Mouse (Mus musculus): ENCODE measurements at regions not wholly inside any gene's neighbourhood (a gene's known extent, or its start where the extent isn't known, plus 50 kb on each side); places are given as distances from the start of the nearest gene placed in this dataset.
A peak's percentile ranks its signal among the peaks of the same experiment; 100 is the strongest.

GRCm38 (mm10) chr19:3208283-3208682 is 74.4 kb upstream of the Mrpl21 start:
- H3K9me3 ChIP-seq (ENCODE audit: control insufficient read depth, low read length) = no peaks in the 10 kb centered on the region
- no peaks in the 10 kb centered on the region for H3K4me1 ChIP-seq (ENCODE audit: control insufficient read depth, insufficient read depth, low read length)
- H3K4me3 ChIP-seq (replicated peaks; ENCODE audit: low read length) = no peak overlapping the region
- H3K27ac ChIP-seq (replicated peaks; ENCODE audit: low read depth, low read length) = no peak overlapping the region
- WGBS = 16% methylated on average over 4 of the region's 4 CpGs
- ATAC-seq (ENCODE audit: low FRiP score, low read depth) = no peak
- no peak overlapping the region for H3K4me2 ChIP-seq (replicated peaks; ENCODE audit: low read depth, low read length, severe bottlenecking)
- no peak for TF ChIP-seq POLR2A (IDR thresholded peaks at IDR 0.05; ENCODE audit: borderline replicate concordance, extremely low read depth, insufficient read depth, insufficient read length)
- no peak overlapping the region for H3K9ac ChIP-seq (ENCODE audit: low read depth, low read length, severe bottlenecking)
- DNase-seq (ENCODE audit: low spot score) = peak; percentile 64
- H3K27me3 ChIP-seq (ENCODE audit: control insufficient read depth, insufficient read depth, low read length) = no peaks in the 10 kb centered on the region
- no peaks in the 10 kb centered on the region for H3K36me3 ChIP-seq (ENCODE audit: control insufficient read depth, insufficient read depth, low read length)
